Mouse (Mus musculus) c-Kit-negative CD71-positive TER-119-positive erythroid progenitor cells, embryonic 14.5 days (primary cell): ENCODE measurements at regions not wholly inside any gene's neighbourhood (a gene's known extent, or its start where the extent isn't known, plus 50 kb on each side); places are given as distances from the start of the nearest gene placed in this dataset.
"Not testable (repeated sequence)": the region's sequence is repeated elsewhere in the genome, so short reads cannot be mapped to it uniquely, and the experiment has no call there.

Experiments
- DNase-seq: peaks from one replicate; pipeline ENCODE4 v3.0.0-alpha.2; 2013; ENCODE audit warnings: low read depth, low spot score

DNA sequence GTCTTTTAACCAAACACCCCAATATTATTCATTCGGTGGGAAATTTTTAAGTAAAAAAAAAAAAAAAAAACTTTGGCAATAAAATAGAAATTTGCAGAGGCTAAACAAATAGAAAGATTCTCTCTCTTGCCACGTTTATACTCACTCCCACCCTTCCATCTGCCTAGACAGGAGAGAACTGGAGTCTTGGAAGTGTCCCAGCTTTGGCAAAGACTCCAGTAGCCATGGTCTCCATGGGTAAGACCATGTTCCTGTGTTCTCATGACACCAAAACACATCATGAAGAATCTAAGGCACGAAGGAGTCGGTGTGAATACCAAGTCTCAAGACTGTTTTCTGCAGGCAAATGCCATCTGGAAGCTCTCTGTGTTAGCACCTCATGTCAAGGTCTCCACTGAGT is 84.8 kb upstream of the Ipo5 start:
- DNase-seq, result no peak

DNA sequence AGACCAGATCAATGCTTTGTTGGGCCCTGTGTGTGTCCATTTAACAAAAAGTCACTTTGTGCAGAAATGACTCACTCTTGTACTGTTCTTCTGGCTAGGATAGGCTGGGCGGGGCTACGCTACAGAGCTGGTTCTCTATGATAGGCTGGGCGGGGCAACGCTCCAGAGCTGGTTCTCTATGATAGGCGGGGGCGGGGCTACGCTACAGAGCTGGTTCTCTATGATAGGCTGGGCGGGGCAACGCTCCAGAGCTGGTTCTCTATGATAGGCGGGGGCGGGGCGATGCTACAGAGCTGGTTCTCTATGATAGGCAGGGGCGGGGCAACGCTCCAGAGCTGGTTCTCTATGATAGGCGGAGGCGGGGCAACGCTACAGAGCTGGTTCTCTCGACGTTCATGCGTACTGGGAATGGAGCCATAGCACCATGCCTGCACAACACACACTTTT is 80.6 kb upstream of the Ipo5 start:
- not testable (repeated sequence) for DNase-seq

DNA sequence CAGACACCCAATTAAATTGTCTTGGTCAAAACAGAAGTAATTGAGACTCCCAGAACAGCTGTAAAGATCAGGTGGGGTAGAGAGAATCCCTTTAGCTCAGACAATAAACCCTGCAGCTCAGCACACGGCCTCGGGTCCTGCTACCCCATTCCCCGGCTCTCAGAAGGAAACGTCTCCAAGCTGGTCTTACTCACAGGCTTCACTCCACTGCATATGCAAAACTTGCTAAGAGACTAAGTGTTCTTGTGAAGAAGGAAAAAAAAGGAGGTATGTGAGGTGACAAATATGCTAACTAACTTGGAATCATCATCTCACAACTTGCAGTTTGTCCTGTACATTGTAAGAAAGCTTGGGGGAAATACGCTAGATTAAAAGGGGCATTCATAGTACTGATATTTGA is 79.6 kb upstream of the Ipo5 start:
- no peak for DNase-seq

DNA sequence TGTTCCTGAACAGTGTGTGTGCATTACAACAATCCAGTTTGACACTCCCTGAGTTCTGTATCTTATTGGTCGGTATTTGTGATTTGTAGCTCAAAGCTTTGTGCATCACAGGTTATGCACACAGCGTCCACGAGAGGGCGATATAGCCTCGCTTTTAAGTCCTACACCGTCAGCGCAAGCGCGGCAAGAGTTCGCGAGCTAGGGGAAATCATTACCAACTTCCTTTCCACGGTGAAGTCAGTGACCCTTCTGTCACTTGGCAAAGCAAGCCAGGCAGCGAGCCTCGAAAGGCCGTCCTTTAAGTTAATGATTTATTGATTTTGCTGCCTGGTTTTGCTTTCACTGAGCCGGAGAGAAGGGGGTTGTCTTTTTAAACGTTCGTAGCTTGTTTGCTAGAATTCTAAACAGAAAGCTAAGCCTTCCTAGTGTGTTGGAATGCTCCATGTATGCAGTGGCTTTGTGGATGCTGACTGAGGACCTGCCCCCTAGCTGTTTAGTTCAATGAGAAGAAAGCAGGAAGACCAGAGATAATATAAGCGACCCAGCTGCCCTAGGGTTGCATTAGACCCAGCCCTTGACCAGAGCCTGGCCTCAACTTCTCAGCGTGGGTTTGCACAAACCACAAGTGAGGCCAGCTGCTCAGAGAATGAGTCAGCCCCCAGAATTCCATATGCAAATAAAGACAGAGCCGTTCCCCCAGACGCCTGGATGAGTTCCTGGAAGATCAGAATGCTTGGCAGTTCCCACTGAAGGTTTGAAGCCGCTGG is 79.0 kb upstream of the Ipo5 start:
- DNase-seq, result peak; percentile 20

DNA sequence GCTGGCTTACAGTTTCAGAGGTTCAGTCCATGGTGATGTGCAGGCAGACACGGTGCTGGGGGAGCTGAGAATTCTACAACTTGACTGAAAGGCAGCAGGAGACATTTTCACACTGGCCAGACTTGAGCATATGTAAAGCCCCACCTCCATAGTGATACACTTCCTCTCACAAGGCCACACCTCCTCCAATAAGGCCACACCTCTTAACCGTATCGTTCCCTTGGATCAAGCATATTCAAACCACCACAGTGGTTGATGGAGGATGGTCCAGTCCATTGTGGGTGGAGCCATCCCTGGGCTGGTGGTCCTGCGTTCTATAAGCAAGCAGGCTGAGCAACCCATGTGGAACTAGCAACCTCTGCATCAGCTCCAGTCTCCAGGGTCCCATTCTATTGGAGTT is 76.2 kb upstream of the Ipo5 start:
- no peak for DNase-seq

DNA sequence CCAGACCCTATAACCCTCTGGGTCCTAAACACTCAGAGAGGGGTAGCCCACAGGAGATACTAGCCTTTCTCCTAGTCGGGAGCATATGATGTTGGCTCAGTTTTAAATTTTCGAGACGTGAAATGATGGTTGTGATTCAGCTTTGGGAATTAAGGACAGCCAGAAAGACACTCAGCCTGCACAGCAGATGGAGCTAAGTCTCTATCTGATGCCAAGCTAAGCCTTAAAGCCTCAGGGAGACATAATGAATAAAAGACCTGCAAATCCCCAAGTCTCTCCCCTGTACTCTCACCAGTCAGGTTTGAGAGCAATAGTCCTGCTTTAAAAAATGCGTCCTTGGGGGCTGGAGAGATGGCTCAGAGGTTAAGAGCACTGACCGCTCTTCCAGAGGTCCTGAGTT is 75.3 kb upstream of the Ipo5 start:
- no peak for DNase-seq

DNA sequence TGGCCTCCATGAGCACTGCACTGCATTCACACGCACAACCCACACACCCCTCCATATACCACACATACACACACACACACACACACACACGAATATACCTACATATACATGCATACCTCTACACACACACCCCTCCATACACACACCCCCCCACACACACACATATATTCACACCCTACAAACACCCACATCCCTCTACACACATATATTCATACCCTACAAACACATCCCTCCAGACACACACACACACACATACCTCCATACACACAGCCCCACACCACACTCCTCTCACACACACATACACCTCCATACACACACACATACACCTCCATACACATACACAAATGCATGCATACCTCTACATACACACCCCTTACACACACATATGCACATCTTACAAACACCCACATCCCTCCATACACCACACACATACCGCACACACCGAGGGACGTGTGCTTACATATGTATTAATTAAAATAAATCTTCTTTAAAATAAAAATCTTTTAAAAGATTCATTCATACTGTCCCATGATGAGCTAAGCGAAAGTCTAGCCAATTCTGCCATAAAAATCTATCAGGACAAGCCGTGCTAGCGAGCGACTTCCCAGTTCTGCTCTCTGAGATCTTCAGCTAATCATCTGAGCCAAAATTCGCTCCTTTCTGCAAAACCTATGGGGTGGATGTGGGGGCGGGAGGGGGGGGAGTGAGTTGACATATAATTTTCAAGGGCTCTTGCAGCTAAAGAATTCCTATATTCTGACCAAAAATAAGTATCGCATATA is 74.3 kb upstream of the Ipo5 start:
- no peak for DNase-seq

DNA sequence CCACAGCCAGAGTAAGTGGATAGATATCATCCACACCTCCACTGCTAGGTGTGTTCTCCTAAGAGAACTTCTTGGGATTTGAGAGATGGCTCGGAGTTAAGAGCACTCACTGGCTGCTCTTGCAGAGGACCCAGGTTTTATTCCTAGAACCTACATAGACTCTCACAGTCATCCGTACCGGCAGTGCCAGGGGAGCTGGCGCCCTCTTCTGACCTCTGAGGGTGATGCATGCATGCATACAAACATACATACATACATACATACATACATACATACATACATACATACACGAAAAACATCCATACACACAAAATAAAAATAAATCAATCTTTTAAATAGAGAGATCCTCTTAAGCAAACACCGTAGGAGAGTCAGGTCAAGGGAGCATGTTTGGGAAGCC is 70.1 kb upstream of the Ipo5 start:
- DNase-seq, result no peak

DNA sequence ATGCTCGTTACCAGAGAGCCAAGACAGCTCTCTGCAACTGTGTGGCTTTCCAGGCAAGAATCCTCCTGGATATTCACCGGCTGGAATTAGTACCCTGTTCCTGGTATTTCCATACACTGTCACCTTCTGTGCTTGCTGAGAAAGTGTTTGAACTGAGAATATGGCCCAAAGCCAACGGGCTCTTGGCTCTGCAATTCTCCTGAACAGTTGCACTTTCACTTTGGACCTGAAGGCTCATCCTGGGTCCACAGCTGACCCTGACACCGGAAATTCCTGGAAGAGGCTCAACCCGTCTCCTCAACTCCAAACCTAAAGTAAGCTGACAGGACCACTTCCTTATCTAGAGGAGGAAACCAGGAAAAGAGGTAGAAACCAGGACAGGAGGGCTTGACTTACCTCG is 69.7 kb upstream of the Ipo5 start:
- no peak for DNase-seq

DNA sequence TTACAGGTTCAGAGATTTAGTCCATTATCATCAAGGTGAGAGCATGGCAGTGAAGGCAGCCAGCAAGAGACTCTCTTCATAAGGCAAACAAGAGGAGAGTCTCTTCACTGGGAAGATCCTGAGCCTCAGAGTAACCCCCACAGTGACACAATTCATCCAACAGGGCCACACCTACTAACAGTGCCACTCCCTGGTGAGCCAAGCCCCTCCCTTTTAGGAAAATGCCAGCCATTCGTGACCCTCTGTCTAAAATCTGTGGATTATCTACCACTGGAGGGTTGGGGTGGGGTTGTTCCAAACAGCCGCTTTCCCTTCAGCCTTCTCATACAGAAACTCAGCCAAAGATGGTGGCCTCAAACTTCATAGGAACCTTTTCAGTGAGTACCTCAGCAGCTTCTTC is 65.9 kb upstream of the Ipo5 start:
- DNase-seq, result no peak

DNA sequence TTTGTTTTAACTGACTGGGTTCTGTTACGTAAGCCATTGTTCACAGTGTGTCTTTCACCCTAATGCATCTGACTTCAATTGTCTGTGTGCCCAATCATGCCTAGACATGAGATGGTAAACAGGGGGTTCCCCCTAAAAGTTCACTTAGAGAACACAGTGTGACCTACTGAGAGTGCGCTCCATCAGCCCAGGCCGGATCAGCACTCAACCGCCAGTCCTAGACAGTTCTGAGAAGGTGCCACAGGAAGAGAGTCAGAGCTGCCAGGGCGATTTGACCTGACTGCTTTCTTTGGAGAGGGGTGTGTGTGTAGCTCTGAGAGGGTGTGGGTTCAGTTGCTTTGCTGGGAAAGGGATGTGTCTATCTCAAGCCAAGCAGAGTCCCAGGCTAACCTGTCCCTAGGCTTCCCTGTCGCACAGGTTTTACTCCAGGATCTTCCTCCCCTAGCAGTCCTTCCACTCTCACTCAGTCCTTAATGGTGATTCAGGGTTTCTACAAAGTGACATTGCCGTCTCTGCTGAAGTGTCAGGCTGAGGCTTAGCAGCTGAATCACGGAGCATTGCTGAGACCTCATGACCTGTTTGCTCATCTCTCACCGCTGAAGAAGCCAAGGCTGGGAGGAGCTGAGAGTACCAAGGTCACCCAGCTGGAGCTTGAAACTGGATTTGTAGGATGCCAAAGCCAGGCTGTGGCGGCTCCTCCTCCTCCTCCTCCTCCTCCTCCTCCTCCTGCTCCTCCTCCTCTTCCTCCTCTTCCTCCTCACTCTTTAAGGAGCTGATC is 64.8 kb upstream of the Ipo5 start:
- DNase-seq, result no peak

DNA sequence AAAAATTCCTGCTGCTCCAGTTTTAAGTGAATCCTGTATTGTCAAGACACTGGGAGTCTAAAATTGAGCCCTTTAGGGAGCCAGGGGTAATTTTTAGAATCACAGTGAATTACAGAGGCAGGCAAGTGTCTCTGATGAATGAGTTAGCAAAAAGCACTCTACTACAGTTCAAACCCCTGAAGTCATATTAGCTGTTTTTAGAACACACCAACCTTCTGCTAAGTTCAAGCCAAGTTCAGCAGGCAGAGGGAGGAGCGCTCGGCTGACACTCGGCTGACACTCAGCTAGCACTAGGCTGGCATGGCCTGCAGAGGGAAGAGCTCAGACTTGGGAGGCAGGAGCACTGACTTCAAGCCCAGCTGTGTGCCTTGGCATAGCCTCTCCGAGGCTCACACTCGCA is 64.0 kb upstream of the Ipo5 start:
- DNase-seq, result no peak

DNA sequence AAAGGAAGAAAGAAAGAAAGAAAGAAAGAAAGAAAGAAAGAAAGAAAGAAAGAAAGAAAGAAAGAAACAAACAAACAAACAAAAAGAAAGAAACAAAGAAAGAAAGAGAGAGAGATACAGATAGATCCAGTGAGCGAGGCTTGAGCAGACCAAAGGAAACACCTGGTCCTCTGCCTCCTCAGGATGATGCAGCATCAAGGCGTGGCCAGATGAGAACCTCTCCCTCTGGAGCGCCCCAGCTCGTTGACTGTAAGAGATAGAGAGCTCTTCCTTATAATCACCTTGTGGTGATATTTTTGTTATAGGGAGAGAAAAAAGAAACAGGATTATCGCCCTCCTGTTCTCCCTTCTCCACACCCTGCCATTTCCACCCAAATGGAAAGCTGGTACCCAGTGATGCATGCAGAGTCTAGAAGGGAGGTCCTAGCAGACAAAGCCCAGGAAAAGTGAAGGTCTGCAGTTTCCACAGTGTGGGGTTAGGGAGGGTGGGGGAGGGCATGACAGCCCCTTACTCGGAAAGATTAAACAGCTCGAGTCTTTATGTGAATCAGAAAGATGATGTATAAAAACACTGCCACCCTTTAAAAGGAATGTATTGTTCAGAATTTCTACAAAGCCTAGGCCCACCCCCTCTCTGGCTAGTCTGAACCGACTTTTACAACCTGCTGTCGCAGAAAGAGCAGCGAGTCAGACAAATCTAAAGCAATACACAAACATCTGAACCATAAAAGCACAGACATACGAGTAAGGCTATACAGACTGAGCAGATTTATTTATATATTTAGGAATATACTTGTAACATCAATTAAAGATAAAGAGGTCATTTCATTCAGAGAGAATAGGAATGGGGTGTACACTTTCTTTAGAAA is 62.7 kb upstream of the Ipo5 start:
- DNase-seq, result no peak

DNA sequence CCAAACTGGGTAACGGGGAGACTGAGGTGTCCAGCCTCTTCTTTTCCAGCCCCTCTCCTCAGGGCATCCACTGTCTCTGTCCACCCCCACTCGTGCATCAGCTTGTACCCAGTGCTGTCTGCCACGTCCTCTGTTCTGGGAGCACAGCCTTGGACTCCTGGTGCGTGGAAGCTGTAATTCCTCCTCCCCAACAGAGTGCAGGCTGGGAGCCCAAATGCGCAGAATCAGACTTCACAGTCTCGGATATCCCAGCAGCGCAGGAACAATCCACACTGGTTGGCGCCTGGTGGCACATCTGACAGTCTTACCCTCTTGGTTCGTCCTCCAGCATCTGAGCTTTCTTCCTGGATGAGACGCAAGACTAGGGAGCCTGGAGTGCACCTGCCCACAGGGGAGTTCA is 61.9 kb upstream of the Ipo5 start:
- no peak for DNase-seq

DNA sequence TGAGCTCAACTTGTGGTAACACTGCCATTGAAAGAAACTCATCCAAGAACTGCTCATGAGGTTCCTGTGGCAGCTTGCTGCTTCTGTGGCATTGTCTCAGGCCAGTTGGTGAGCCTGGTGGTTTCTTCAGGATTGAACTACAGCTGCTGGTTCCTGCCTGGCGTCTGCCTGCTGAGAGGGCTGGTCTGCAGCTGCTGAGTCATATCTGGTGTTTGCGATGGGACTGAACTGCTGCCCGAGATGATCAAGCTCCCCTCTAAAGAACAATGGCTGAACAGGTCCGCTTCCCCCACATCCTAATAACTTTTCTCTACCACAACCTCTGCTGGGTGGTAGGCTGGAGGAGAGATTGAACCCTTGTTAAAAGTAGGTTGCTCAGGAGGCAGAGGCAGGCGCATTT is 57.4 kb upstream of the Ipo5 start:
- DNase-seq, result no peak

DNA sequence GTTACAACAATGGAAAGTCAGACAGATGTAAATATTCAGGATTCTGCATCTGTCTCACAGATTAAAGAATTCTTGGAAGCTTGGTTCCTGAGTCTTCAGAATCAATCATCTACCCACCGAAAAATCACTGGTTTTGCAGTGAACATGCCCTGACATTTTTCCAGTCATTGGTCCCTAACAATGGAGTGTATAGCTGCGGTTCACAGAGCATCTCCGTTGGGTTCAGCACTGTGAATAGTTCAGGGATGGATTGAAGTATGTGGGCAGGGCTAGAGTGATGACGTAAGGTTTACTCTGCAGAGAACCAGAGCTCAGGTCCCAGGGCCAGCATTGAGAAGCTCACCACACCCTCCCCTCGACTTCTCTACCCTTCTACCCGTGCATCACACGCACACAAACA is 56.5 kb upstream of the Ipo5 start:
- no peak for DNase-seq

DNA sequence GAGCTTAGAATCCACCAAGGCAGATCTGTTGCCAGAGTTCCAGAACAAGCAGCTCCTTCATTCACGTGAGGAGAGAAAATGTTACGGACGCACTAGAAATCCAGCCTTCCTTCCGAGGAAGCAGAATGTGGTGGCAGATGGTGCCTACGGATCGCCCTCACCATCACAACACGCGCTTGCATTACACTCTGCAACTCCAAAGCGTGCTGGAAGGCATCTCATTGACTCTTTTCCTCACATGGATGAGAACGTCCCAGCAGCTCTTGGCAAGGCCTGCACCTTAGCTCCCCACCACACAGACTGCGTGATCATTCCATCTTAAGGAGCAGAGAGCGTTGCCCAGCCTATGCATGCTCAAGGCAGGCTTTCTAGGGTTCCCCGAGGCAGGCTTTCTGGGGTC is 55.8 kb upstream of the Ipo5 start:
- DNase-seq, result no peak
